Mouse (Mus musculus): ENCODE results near the gene Pi16. TPM values are rescaled to one million over a fixed set of nuclear protein-coding genes. Genes with fewer than 3 reads are reported as not detected.

The Pi16 gene
- polyA plus RNA-seq, 1 experiment = 73.5 TPM

GRCm38 (mm10) chr17:29297321-29297720 lies 20.2 kb upstream of the Pi16 start:
- H3K4me1 ChIP-seq (ENCODE audit: control insufficient read depth, insufficient read depth, insufficient read length, low read length) = no peaks in the 10 kb centered on the region
- no peak overlapping the region for H3K27ac ChIP-seq (replicated peaks; ENCODE audit: low read depth, low read length)

GRCm38 (mm10) chr17:29297813-29298212 lies 19.7 kb upstream of the Pi16 start:
- Histone ChIP-seq H3K4me3 (ENCODE audit: insufficient read depth, low read depth, low read length) (no peak overlapping the region), H3K27ac (replicated peaks; ENCODE audit: low read depth, low read length) (no peak overlapping the region), H3K4me1 (ENCODE audit: control insufficient read depth, insufficient read depth, insufficient read length, low read length) (no peaks in the 10 kb centered on the region)

More at GRCm38 (mm10) chr17:29297321-29297720, 20.2 kb upstream of the Pi16 start:
- H3K4me3 ChIP-seq (ENCODE audit: insufficient read depth, low read depth, low read length) = no peak overlapping the region

GRCm38 (mm10) chr17:29299282-29299681 lies 18.2 kb upstream of the Pi16 start:
- Histone ChIP-seq H3K27ac (replicated peaks; ENCODE audit: low read depth, low read length) (no peak overlapping the region), H3K4me3 (ENCODE audit: insufficient read depth, low read depth, low read length) (no peak overlapping the region), H3K4me1 (ENCODE audit: control insufficient read depth, insufficient read depth, insufficient read length, low read length) (peaks cover 6% of the 10 kb centered on the region; the same call in 1 of the 2 replicates)

DNA sequence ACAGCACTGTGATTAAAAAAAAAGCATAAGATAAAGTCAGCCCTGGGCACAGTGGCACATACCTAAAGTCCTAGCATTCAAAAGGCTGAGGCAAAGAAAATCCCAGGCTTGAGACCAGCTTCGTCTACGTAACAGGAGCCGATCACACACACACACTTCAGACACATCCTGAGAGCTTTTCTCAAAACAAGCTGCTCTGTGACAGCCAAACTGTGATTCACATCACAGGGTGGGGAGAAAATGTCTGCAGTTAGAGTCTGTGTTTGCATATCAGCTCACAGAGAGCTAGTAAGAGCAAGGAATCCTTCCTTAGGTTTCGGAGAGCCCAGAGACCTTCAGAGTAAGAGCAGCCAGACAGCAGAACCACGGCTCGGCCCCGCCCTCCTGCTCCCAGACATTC lies 16.6 kb upstream of the Pi16 start:
- H3K27ac ChIP-seq (replicated peaks; ENCODE audit: low read depth, low read length) = no peak overlapping the region
- H3K4me3 ChIP-seq (ENCODE audit: insufficient read depth, low read depth, low read length) = no peak overlapping the region
- peaks cover 10% of the 10 kb centered on the region; the same call in 1 of the 2 replicates for H3K4me1 ChIP-seq (ENCODE audit: control insufficient read depth, insufficient read depth, insufficient read length, low read length)

GRCm38 (mm10) chr17:29301421-29301820 lies 16.1 kb upstream of the Pi16 start:
- H3K27ac ChIP-seq (replicated peaks; ENCODE audit: low read depth, low read length) = no peak overlapping the region
- H3K4me3 ChIP-seq (ENCODE audit: insufficient read depth, low read depth, low read length) = no peak overlapping the region
- H3K4me1 ChIP-seq (ENCODE audit: control insufficient read depth, insufficient read depth, insufficient read length, low read length) = peaks cover 10% of the 10 kb centered on the region; the same call in 1 of the 2 replicates

- peaks cover 10% of the 10 kb centered on the region; the same call in 1 of the 2 replicates for H3K4me1 ChIP-seq (ENCODE audit: control insufficient read depth, insufficient read depth, insufficient read length, low read length)
- no peak overlapping the region for H3K27ac ChIP-seq (replicated peaks; ENCODE audit: low read depth, low read length)
Measured at GRCm38 (mm10) chr17:29302149-29302548, 15.3 kb upstream of the Pi16 start.

DNA sequence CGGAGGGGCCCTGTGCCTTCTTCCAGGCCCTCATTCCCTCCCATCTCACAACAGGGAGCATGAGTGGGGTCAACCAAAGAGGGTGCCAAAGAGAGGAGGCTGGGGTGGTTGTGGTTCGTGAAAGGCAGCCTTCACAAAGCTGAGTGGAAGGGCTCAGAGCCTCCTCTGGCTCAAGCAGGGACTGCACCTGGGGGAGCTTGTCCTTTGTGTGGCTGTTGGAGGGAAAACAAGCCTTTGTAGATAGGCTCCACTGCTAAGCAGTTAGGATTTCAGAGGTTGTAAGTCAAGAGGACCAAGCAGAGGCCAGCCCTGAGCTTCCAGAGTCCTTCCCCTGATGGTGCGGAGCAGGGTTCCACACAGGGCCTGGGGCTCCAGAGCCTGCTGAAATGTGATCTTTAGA lies 14.4 kb upstream of the Pi16 start:
- Histone ChIP-seq H3K4me3 (ENCODE audit: insufficient read depth, low read depth, low read length) (no peak overlapping the region), H3K27ac (replicated peaks; ENCODE audit: low read depth, low read length) (no peak overlapping the region), H3K4me1 (ENCODE audit: control insufficient read depth, insufficient read depth, insufficient read length, low read length) (peaks cover 10% of the 10 kb centered on the region; the same call in 1 of the 2 replicates)

More at GRCm38 (mm10) chr17:29302149-29302548, 15.3 kb upstream of the Pi16 start:
- no peak overlapping the region for H3K4me3 ChIP-seq (ENCODE audit: insufficient read depth, low read depth, low read length)

GRCm38 (mm10) chr17:29303856-29304255 lies 13.6 kb upstream of the Pi16 start:
- H3K4me1 ChIP-seq (ENCODE audit: control insufficient read depth, insufficient read depth, insufficient read length, low read length) = peaks cover 10% of the 10 kb centered on the region; the same call in 1 of the 2 replicates
- H3K4me3 ChIP-seq (ENCODE audit: insufficient read depth, low read depth, low read length) = no peak overlapping the region
- 0 out of 2 replicates have a peak overlapping the region, but pooled peaks have one; percentile 17 for H3K27ac ChIP-seq (replicated peaks; ENCODE audit: low read depth, low read length)

DNA sequence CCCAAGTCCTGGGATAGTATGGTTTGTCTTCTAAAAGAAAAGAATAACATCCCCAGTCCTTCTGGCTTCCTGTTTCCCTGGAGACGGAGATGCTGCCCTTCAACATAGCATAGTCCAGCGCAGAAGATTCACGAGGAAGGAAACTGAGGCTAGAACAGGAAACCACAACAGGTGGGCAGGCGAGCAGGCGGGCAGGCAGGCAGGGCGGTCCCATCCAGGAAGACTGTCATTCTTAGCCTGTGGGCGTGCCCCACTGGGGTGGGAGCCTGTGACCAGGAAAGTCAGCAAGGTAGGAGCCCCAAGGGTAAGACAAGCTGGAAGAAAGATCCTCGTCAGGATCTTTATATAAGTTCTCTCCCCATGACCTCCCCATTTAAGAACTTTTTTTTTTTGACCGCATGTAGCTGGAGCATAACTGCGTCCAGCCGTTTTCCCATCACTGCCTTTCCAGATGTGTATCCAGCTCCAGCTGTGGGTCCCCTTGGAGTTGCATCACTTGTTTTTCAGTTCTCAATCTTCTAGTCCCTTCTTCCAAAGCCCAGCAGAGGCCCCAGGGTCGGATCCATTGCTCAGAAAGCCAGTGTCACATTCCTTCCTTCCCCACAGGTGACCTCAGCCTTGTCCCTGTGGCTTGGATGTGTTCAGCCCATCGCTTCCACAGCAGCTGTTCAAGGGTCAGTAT lies 13.0 kb upstream of the Pi16 start:
- Histone ChIP-seq H3K4me3 (ENCODE audit: insufficient read depth, low read depth, low read length) (no peak overlapping the region), H3K27ac (replicated peaks; ENCODE audit: low read depth, low read length) (no peak overlapping the region)

DNA sequence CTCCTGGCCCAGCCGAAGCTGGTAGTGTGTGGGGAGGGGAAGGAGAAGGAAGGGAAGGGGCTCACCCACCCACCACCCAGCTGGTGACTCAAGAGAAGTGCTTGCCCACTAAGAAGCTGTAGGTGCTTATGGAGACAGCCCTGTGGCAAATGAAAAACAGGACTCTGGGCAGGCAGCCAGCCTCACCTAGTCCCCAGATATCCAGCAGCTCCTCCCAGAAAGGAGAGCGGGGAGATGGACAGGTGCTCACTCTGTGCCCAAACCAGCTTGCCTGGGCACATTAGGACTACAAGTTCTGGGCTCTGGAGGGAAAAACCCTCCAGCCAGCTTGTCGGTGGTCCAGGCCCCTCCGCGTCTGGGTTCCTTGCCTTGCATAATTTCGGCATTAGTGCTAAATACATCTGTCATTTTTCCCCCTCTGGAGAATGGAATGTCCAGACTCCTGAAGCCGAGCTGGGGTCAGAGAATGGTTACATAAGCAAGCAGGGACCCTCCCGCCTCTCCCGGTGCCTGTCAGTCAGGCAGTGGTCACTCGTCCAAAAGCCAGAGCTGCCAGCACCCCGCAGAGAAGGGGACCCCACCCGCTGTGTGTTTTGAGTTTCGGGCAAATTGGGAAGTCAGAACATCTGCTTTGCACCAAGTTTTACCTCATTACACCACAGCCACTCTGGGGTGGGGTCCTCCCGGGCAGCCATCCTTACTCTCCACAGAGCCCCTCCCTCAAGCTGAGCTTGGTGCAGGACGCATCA lies 12.2 kb upstream of the Pi16 start:
- H3K27ac ChIP-seq (replicated peaks; ENCODE audit: low read depth, low read length) = no peak overlapping the region
- peaks cover 10% of the 10 kb centered on the region; the same call in 1 of the 2 replicates for H3K4me1 ChIP-seq (ENCODE audit: control insufficient read depth, insufficient read depth, insufficient read length, low read length)
- H3K4me3 ChIP-seq (ENCODE audit: insufficient read depth, low read depth, low read length) = no peak overlapping the region

More for the DNA sequence above, 13.0 kb upstream of the Pi16 start:
- peaks cover 10% of the 10 kb centered on the region; the same call in 1 of the 2 replicates for H3K4me1 ChIP-seq (ENCODE audit: control insufficient read depth, insufficient read depth, insufficient read length, low read length)

GRCm38 (mm10) chr17:29305871-29306270 lies 11.6 kb upstream of the Pi16 start:
- peaks cover 10% of the 10 kb centered on the region; the same call in 1 of the 2 replicates for H3K4me1 ChIP-seq (ENCODE audit: control insufficient read depth, insufficient read depth, insufficient read length, low read length)
- H3K4me3 ChIP-seq (ENCODE audit: insufficient read depth, low read depth, low read length) = no peak overlapping the region
- no peak overlapping the region for H3K27ac ChIP-seq (replicated peaks; ENCODE audit: low read depth, low read length)

DNA sequence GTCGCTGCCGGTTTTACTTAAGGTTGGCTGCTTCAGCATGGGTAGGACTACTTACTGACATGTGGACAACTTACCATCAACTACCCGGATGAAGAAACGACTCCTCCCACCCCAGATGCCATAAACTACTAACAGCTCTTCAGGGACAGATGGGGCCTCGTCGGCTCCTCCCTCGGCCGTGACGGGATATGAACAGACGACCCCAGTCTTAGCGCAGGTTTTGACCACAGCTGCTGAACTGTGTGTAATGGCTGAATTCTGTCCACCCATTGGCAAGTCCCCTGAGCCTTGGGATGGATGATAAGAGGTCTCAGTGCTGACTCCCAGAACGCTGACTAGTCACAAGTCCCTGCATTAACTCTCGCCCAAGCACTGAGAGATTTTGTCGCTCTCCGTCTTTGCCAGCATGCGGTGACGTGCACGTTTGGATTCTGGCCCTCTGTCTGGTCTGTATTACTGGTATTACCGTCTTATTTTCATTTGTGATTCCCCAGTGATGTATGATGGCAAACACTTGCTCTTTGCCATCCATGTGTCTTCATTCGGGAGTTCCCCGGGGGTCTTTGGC lies 7.3 kb upstream of the Pi16 start:
- Histone ChIP-seq H3K4me1 (ENCODE audit: control insufficient read depth, insufficient read depth, insufficient read length, low read length) (0 out of 2 replicates have a peak, but pooled peaks cover under 1% of the 10 kb centered on the region), H3K27ac (replicated peaks; ENCODE audit: low read depth, low read length) (no peak overlapping the region)

DNA sequence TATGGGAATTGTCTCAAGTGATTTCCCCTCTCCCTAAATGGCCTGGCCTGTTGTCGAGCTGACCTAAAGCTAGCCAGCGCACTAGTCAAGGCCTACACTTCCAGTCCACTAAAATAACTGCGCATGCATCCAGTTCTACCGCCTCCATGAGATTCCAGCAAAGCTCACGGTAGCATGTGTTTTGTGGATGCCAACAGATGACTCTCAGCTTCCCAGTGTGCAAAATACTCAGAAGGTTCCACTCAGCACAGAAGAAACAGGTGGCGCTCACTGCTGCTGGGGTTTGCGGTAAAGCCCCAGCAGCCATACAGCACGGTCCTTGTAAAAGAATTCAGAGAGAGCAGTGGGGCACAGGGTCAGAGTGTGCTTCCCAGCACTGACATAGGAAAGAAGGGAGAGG lies 5.9 kb upstream of the Pi16 start:
- peaks cover 14% of the 10 kb centered on the region for H3K4me1 ChIP-seq (ENCODE audit: control insufficient read depth, insufficient read depth, insufficient read length, low read length)
- no peak overlapping the region for H3K4me3 ChIP-seq (ENCODE audit: insufficient read depth, low read depth, low read length)
- no peak overlapping the region for H3K27ac ChIP-seq (replicated peaks; ENCODE audit: low read depth, low read length)

More for the DNA sequence above, 7.3 kb upstream of the Pi16 start:
- H3K4me3 ChIP-seq (ENCODE audit: insufficient read depth, low read depth, low read length) = no peak overlapping the region

GRCm38 (mm10) chr17:29312082-29312481 lies 5.4 kb upstream of the Pi16 start:
- H3K4me3 ChIP-seq (ENCODE audit: insufficient read depth, low read depth, low read length) = no peak overlapping the region
- H3K27ac ChIP-seq (replicated peaks; ENCODE audit: low read depth, low read length) = no peak overlapping the region
- peaks cover 18% of the 10 kb centered on the region for H3K4me1 ChIP-seq (ENCODE audit: control insufficient read depth, insufficient read depth, insufficient read length, low read length)

- H3K4me1 ChIP-seq (ENCODE audit: control insufficient read depth, insufficient read depth, insufficient read length, low read length) = peaks cover 18% of the 10 kb centered on the region
- no peak overlapping the region for H3K4me3 ChIP-seq (ENCODE audit: insufficient read depth, low read depth, low read length)
- H3K27ac ChIP-seq (replicated peaks; ENCODE audit: low read depth, low read length) = no peak overlapping the region
Measured at GRCm38 (mm10) chr17:29313300-29313699, 4.2 kb upstream of the Pi16 start.
